Mouse (Mus musculus) liver, adult 2 months (tissue): ENCODE measurements around the gene Map2k7. TPM values are rescaled to one million over a fixed set of nuclear protein-coding genes. Genes with fewer than 3 reads are reported as not detected.
A peak's percentile ranks its signal among the peaks of the same experiment; 100 is the strongest.

Experiments
- DNase-seq: peaks from one replicate; pipeline ENCODE4 v3.0.0-alpha.2; 2011; ENCODE audit warnings: low read depth, low spot score; ENCODE audit errors: extremely low read depth
- H3K27ac ChIP-seq: fragments of 200-500 bp; replicated peaks from 2 replicates; pipeline ENCODE4 v1.5.1; 2012; ENCODE audit warnings: low read depth, mild to moderate bottlenecking, control low read depth, inconsistent platforms, low read length; ENCODE audit not compliant: insufficient read depth
- H3K27me3 ChIP-seq: fragments of 200-500 bp; 2 replicates; pipeline ENCODE4 v1.6.1; 2012; ENCODE audit warnings: mild to moderate bottlenecking, moderate library complexity, low read length, inconsistent platforms; ENCODE audit not compliant: control insufficient read depth, insufficient read depth
- H3K36me3 ChIP-seq: fragments of 200-500 bp; 2 replicates; pipeline ENCODE4 v1.6.1; 2012; ENCODE audit warnings: low read length, inconsistent platforms; ENCODE audit not compliant: control insufficient read depth, insufficient read depth
- H3K4me1 ChIP-seq: fragments of 200-500 bp; 2 replicates; pipeline ENCODE4 v1.6.1; 2011; ENCODE audit warnings: low read length; ENCODE audit not compliant: control insufficient read depth, insufficient read depth
- H3K4me3 ChIP-seq: fragments of 200-500 bp; 2 replicates; pipeline ENCODE4 v1.5.1; 2011; ENCODE audit warnings: low read depth, mild to moderate bottlenecking, control low read depth, low read length, moderate library complexity; ENCODE audit not compliant: insufficient read depth
- H3K79me2 ChIP-seq: fragments of 200-500 bp; 2 replicates; pipeline ENCODE4 v1.6.1; 2012; ENCODE audit warnings: inconsistent platforms, mild to moderate bottlenecking, low read length, moderate library complexity; ENCODE audit not compliant: control insufficient read depth, insufficient read depth
- H3K9ac ChIP-seq: fragments of 200-500 bp; 2 replicates; pipeline ENCODE4 v1.6.1; 2012; ENCODE audit warnings: low read depth, mild to moderate bottlenecking, control low read depth, inconsistent platforms, low read length
- CTCF ChIP-seq: fragments of 200-500 bp; IDR thresholded peaks from 2 replicates; pipeline ENCODE4 v1.5.1; 2011; ENCODE audit warnings: low read depth, low read length, control low read depth
- POLR2A ChIP-seq: fragments of 200-500 bp; IDR thresholded peaks from 2 replicates; pipeline ENCODE4 v1.6.1; 2011; ENCODE audit warnings: low read length, control low read depth; ENCODE audit not compliant: insufficient read depth; ENCODE audit errors: extremely low read depth
- WGBS: fragments of 180-500 bp; shearing (Covaris S2); methylation state at CpG from one replicate; pipeline ENCODE4 v1.1.7; 2018; 5-methylcytosine and 5-hydroxymethylcytosine counted together
- polyA plus RNA-seq: library from polyadenylated mRNA; depleted of rRNA; stranded (reverse); fragments of >200 nt; gene quantifications from 2 replicates; pipeline ENCODE4 v1.2.3, GENCODE M21; 2012; rRNA removed
- total RNA-seq: library from RNA; depleted of rRNA; stranded (reverse); fragments of >200 nt; gene quantifications from 2 replicates; pipeline ENCODE4 v1.2.3, GENCODE M21; 2014; rRNA removed

The Map2k7 gene
- total and polyA plus RNA-seq, 2 experiments = 9.5 to 26.1 TPM

DNA sequence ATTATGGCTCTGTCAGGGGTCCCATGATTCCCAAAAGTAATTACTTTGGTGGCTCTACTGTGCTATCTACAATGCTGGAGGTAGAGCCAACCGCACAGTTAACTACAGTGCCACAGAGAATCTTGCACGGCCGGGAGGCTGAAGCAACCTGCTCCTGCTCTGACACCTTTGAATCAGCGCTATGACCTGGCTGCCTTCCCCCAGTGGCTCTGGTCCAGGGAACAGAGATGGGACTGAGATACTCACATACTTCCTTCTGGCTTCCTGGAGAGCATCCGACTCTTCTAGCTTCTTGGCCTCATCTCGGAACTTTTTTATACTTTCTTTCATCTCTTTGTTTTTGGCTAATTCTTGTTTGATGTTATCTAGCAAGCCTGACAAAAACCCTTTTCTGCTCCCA is 31.1 kb downstream of the Map2k7 start:
- H3K4me3 ChIP-seq = no peak overlapping the region
- peaks cover under 1% of the 10 kb centered on the region; the same call in 1 of the 2 replicates for H3K79me2 ChIP-seq
- no peak for DNase-seq
- 66% methylated on average over 6 of the region's 6 CpGs for WGBS
- TF ChIP-seq CTCF = no peak
- TF ChIP-seq POLR2A = no peak
- no peak overlapping the region for H3K9ac ChIP-seq
- H3K4me1 ChIP-seq = peaks cover 1% of the 10 kb centered on the region; the same call in 1 of the 2 replicates
- peaks cover 48% of the 10 kb centered on the region for H3K36me3 ChIP-seq
- no peaks in the 10 kb centered on the region for H3K27me3 ChIP-seq
- H3K27ac ChIP-seq = no peak overlapping the region

DNA sequence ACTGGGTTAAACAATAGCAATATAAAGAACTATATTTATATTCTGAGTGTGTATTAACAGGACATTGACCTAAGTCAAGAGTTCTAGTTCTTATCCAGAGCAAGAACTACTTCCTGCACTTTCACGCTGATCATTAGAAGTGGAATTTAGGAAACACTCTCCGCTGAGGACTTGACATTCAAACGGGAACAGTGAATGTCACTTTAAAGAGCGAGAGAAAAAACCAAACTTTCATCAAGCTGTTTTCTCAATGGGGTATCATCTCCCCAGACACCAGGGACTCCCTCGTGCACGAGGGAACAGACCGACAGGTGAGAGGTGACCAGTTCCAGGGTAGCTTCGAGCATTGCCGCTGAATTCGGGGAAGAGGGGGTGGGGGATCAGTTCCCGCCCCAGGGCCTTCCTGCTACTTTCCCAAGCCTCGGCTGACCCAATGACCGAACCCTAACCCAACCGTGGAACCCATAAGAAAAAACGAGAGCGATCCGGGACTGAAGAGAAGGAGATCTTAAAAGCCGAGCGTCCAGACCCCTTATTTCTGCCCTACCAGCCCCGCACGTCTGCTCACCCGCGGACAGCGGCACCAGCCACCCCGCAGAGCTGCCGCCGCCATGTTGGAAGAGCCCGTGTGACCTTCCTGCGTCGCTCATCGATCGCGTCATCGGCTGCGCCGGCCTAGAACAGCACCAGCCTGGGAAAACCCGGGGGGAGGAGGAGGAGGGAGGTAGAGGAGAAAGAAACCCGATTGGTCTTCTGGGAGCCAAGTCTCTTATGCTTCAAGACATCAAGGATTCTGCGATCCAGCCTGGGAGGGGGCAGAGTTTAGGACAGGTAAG is 37.0 kb downstream of the Map2k7 start, which contains the start of gene Timm44:
Gene Timm44 (minus strand): TSS at position 639 of the 836 bp plus-strand sequence.
- Histone ChIP-seq H3K79me2 (peaks cover 3% of the 10 kb centered on the region; the same call in 1 of the 2 replicates), H3K4me3 (peak within 1 kb of the TSS; percentile 56), H3K9ac (peak within 1 kb of the TSS; percentile 70), H3K27ac (peak within 1 kb of the TSS; percentile 78), H3K36me3 (peaks cover 16% of the 10 kb centered on the region), H3K27me3 (no peaks in the 10 kb centered on the region), H3K4me1 (peaks cover 4% of the 10 kb centered on the region; the same call in 1 of the 2 replicates)
- no peak for TF ChIP-seq CTCF
- TF ChIP-seq POLR2A = peak; percentile 46; the same call in 1 of the 2 replicates
- WGBS = under 1% methylated on average over 39 of the region's 39 CpGs
- peak; percentile 88 for DNase-seq

DNA sequence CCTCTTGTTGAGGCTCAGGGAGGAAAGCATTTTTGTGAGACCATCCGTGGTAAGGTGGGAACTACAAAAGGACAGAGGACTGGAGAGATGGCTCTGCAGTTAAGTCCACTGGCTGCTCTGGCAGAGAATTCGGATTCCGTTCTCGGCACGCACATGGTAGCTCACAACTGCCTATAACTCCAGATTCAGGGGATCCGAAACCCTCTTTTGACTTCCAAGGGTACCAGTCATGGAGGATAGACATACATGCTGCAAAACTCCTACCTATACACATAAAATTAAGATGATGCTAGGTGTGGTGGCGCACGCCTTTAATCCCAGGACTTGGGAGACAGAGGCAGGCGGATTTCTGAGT is 37.5 kb downstream of the Map2k7 start:
- H3K9ac ChIP-seq = peak overlapping the region; percentile 63
- 20% methylated on average over 9 of the region's 9 CpGs for WGBS
- TF ChIP-seq POLR2A = no peak
- TF ChIP-seq CTCF = no peak

DNA sequence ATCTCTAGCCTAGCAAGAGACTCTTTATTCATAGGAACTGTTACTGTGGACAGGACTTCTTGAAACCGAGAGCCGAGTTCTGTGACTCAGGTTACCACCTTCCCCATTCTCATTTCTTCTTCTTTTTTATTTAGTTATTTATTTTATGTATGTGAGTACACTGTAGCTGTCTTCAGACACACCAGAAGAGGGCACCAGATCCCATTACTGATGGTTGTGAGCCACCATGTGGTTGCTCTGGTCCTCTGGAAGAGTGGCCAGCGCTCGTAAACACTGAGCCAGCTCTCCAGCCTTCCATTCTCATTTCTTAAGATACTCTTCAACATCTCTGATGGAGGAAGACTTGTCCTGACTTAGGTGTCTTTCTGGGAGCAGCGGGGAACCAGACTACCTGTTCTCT is 54.2 kb downstream of the Map2k7 start:
- Histone ChIP-seq H3K4me1 (no peaks in the 10 kb centered on the region), H3K79me2 (no peaks in the 10 kb centered on the region; the same call in 1 of the 2 replicates), H3K4me3 (no peak overlapping the region), H3K36me3 (peaks cover 63% of the 10 kb centered on the region), H3K27ac (no peak overlapping the region), H3K9ac (no peak overlapping the region), H3K27me3 (no peaks in the 10 kb centered on the region)
- TF ChIP-seq CTCF = peak; percentile 20; the same call in 1 of the 2 replicates
- no peak for TF ChIP-seq POLR2A
- no peak for DNase-seq
- 79% methylated on average over 5 of the region's 5 CpGs for WGBS

More for the DNA sequence above, 37.5 kb downstream of the Map2k7 start:
- H3K27ac ChIP-seq = peak overlapping the region; percentile 78
- peaks cover 4% of the 10 kb centered on the region; the same call in 1 of the 2 replicates for H3K4me1 ChIP-seq
- peak overlapping the region; percentile 56 for H3K4me3 ChIP-seq
- DNase-seq = no peak
- peaks cover 13% of the 10 kb centered on the region for H3K36me3 ChIP-seq
- no peaks in the 10 kb centered on the region for H3K27me3 ChIP-seq
- H3K79me2 ChIP-seq = peaks cover 3% of the 10 kb centered on the region; the same call in 1 of the 2 replicates

Other genes with a start within 250 kb of the Map2k7 start
- 0.27 and 0.74 TPM in 2 replicates for gene Cd209f, start 132.9 kb upstream of the Map2k7 start, total RNA-seq
- 0.51 and 4.1 TPM in 2 replicates for gene Cd209f, start 132.9 kb upstream of the Map2k7 start, polyA plus RNA-seq
- not detected in 2 replicates for gene Cd209g, start 104.6 kb upstream of the Map2k7 start, total RNA-seq
- gene Cd209g, start 104.6 kb upstream of the Map2k7 start, polyA plus RNA-seq = 0.22 and 3.9 TPM in 2 replicates
- gene Evi5l, start 72.2 kb upstream of the Map2k7 start, total RNA-seq = 3.2 TPM in 2 replicates
- 5.3 and 8.0 TPM in 2 replicates for gene Evi5l, start 72.2 kb upstream of the Map2k7 start, polyA plus RNA-seq
- 0.13 and 0.37 TPM in 2 replicates for gene Prr36, start 21.3 kb upstream of the Map2k7 start, total RNA-seq
- 0.24 and 0.34 TPM in 2 replicates for gene Prr36, start 21.3 kb upstream of the Map2k7 start, polyA plus RNA-seq
- 0.13 and 0.18 TPM in 2 replicates for gene Lrrc8e, start 11.9 kb upstream of the Map2k7 start, total RNA-seq
- 0.06 and 0.24 TPM in 2 replicates for gene Lrrc8e, start 11.9 kb upstream of the Map2k7 start, polyA plus RNA-seq
- 0.07 TPM in 1 of 2 replicates, not detected in the other for gene Gm49320, start 125 bp downstream of the Map2k7 start, total RNA-seq
- gene Gm49320, start 125 bp downstream of the Map2k7 start, polyA plus RNA-seq = 0.17 and 2.3 TPM in 2 replicates
- 3.2 and 4.2 TPM in 2 replicates for gene Tgfbr3l, start 9.5 kb downstream of the Map2k7 start, total RNA-seq
- gene Tgfbr3l, start 9.5 kb downstream of the Map2k7 start, polyA plus RNA-seq = 18.2 and 35.1 TPM in 2 replicates
- 6.7 and 8.7 TPM in 2 replicates for gene Snapc2, start 14.3 kb downstream of the Map2k7 start, total RNA-seq
- 18.8 and 22.2 TPM in 2 replicates for gene Snapc2, start 14.3 kb downstream of the Map2k7 start, polyA plus RNA-seq
- 0.28 TPM in 1 of 2 replicates, not detected in the other for gene Ctxn1, start 20.5 kb downstream of the Map2k7 start, total RNA-seq
- 0.98 and 2.0 TPM in 2 replicates for gene Ctxn1, start 20.5 kb downstream of the Map2k7 start, polyA plus RNA-seq
- 39.0 and 41.5 TPM in 2 replicates for gene Timm44, start 37.2 kb downstream of the Map2k7 start, total RNA-seq
- gene Timm44, start 37.2 kb downstream of the Map2k7 start, polyA plus RNA-seq = 51.6 and 61.2 TPM in 2 replicates
- gene Ccl25, start 86.5 kb downstream of the Map2k7 start, total RNA-seq = 10.9 and 11.7 TPM in 2 replicates
- gene Ccl25, start 86.5 kb downstream of the Map2k7 start, polyA plus RNA-seq = 2.4 and 3.3 TPM in 2 replicates
- 23.0 and 29.8 TPM in 2 replicates for gene Elavl1, start 86.7 kb downstream of the Map2k7 start, total RNA-seq
- gene Elavl1, start 86.7 kb downstream of the Map2k7 start, polyA plus RNA-seq = 18.1 and 18.8 TPM in 2 replicates